Mouse (Mus musculus): Measurements from ENCODE around the gene Wdfy3.

DNA sequence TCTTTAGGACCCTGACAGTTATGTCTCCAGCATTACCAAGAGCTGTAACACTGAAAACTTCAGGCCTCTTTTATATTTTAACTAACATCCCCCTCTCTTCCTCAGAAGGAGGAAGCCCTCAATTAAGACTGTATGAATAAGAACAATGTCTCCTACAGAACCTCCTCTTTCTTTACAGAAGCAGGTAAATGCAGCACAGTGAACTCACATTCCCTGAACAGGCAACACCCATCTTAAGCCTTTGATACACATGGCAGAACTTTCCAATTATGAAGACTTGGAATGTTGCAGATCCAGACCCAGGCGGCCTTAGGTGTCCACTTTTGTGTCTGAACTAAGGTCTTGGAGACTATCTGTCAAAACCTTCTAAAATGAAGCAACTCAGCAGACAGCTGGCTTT is 167.0 kb downstream of the Wdfy3 start:
- TF ChIP-seq ZC3H11A (IDR thresholded peaks at IDR 0.05; ENCODE audit: borderline replicate concordance, low read depth, low read length), result no peak
- no peak for TF ChIP-seq MAFK (IDR thresholded peaks at IDR 0.05; ENCODE audit: insufficient read depth, low read depth, low read length)
- no peak for TF ChIP-seq CHD2 (IDR thresholded peaks at IDR 0.05; ENCODE audit: low read depth, low read length)
- TF ChIP-seq HCFC1 (IDR thresholded peaks at IDR 0.05; ENCODE audit: borderline replicate concordance, insufficient read depth, low read length), result no peak
- TF ChIP-seq ZNF384 (IDR thresholded peaks at IDR 0.05; ENCODE audit: low read depth, low read length), result no peak
